Mouse (Mus musculus) ovary, postnatal 36 days (tissue): Measurements from ENCODE around the gene Tmem125.

Experiments used
- DNase-seq: peaks from one replicate; pipeline ENCODE4 v3.0.0; 2022; ENCODE audit warnings: low spot score, mixed read lengths

Tmem125 gene

DNA sequence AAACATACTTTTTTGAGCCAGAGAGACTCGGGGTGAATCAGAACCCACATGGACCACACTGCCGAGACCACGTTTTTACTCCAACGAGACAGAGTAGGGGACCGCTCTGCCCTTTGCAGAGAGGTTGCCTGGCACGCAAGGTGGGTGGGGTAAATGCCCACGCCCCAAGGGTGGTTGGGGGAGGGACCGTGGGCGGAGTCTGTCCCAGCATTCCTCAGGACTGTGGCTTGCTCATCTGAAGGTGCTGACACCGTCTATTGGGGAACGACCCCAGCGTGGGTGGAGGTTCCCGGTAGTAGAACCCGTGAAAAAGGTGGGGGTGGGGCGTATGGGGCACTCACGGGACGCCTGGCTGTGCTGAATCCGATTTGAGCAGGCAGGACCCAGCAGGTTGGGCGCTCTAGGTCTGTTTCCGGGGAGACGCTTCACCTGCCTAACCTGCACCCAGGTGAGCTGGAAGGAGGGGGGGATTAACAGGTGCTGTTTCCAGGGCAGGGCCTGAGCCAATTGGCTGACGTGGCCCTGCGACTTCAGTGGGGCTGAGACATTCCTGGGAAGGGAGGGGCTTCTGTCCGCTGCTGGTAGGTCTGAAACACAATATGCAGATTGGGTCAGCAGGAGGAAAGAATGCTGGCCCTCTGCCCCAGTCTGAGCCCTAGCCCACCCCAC is at the start of gene Tmem125:
TSS of gene Tmem125 (minus strand) at position 453 of the 669 bp plus-strand sequence.
- peak; percentile 75 for DNase-seq

DNA sequence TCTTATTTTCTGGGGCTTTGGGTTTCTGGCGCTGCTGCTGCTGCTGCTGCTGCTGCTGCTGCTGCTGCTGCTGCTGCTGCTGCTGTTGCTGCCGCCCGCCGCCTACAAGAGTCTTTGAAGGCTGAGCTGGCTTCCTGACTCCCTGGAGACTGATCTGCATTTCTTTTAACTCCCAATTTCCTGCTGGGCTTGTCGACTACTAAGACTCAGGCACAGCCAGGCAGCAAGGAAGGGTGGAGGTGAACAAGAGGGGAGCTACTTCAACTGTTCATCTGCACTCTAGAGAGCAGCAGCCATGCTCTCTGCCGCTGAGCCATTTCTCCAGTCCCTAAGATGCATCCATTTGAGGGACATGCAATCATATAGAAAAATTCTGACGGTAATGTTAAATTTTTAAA is 45.9 kb upstream of the Tmem125 start:
- DNase-seq: no peak

DNA sequence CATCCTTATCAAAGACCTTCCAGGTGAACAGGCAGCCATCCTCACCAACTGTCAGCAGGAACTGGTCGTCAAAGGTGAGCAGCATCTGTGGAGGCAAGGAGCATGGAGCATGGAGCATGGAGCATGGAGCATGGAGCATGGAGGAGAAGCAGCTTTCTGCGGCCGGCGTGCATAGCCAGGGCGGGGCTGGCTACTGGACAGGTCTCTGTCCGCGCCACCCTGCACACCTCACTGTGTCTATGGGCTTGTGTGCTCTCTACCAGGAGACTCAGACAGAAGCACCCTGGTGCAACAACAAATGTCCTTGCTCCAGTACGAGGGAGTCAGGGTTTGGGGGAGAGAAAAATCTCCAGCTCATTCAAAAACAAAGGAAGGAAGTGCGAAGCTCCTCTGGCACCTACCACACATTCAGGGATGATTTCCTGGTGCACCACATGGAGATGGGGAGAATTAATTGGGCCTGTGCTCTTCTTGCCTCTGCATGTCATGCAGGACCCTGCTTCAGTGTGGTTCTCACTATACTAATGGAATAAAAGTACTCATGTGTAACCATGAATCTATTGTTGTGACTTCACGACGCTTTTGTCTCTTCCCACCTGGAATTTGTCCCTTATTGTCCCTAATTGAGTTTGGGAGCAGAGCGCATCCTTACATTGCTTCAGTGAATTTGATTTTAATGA is 45.3 kb upstream of the Tmem125 start:
- DNase-seq: no peak

DNA sequence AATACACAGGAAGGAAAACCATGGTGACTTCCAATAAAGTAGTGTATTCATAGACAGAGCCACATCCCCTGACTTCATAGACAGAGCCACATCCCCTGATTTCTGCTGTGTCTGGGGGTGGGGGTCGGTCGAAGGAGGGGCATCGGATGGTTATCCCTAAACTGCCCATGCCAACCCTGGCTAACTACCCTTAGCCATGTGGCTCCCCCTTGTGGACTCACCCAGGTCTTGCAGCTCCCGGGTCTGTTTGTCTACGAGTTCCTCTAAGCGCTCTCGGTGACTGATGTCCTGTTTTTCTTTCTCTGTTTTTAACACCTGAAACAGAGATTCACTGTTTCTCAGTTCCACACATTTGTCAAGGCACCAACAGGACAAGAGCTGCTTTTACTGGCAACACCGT is 38.8 kb upstream of the Tmem125 start:
- no peak for DNase-seq

DNA sequence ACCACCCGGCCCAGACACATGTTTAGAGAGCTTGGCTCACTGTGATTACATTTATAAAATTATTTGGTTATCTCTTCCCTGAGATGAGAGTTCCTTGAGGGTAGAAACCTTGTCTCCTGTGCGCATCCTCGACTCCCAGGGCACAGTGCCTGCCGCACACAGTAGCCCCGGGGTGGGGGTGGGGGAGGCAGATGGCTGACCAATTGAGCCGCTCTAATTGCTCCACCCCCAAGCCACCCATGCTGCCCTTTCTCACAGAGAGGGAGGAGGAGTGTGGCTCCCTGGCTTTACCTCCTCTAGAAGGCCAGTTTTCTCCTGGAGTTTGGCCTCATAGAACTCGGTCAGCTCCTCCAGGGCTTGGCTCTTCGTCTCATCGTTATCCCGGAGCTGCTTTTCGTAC is 37.7 kb upstream of the Tmem125 start:
- no peak for DNase-seq

DNA sequence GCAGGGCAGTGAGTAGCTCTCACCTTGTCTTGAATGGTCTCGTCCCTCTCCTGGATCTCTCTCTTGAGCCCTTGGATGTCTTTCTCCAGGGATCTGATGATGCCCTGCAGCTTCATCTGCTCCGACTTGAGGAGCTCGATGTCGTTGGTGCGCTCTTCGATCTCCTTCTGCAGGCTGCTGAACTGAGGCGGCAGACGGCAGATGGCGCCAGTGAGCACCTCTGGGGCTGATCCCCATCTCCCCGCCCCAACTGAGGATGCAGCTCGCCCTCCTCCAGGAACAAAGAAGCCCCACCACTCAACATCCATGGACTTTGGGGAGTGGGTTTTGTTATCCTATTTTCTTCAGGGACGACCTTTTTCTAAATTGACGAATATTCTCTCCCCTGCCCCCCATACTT is 35.5 kb upstream of the Tmem125 start:
- DNase-seq: peak; percentile 32

DNA sequence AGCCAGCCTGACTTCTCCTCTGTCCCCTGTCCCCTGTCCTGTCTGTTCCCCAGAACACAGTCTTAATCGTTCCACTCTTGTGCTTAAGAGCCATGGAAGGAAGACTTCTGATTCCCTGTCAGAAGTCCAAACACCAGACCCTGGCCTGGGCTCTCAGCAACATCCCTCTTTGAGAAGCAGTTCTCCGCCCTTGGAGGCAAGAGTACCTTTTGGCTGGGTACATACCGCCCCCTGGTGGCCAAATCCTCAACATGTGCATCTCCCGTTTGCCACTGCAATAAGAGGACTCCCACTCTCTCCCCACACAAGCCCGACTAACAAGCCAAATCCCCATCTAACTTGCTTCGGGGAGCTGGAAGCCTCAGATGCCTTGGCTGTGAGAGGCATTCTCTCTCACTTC is 32.3 kb upstream of the Tmem125 start:
- peak; percentile 81 for DNase-seq

DNA sequence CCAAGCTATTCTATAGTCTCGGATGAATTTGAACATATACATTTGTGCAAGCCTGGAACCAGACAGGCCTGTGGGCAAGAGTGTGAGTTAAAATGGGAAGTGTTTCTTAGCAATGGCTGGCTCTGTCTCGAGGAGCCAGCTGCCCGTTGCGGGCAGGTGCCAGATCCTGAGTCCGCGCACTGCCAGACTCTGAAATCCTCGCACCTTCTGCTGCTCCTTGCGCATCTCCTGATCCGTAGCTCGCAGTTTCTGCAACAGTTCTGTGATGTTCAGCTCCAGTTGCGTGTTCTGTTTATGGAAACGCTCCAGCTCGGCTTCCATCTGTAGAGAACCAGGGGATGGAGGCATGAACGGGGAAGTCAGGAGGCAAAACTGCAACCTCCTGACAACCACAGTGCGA is 27.6 kb upstream of the Tmem125 start:
- no peak for DNase-seq

DNA sequence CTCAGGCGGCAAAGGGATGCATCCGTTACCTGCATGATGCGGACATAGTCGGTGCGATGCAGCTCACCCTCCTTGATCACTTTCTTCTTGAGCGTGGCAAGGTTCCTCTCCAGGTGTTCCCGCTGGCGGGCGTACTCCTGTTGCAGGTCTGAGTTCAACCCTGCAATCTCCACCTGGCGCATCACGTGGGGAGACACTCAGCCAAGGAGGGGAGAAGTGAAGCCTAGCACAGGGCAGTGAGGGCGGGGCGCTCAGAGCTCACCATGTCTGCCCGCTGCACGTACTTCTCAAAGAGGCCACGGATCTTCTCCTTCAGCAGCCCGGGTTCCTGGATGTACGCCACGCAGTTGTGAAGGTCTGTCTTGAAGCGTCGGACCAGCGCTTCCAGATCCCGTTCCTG is 25.5 kb upstream of the Tmem125 start:
- DNase-seq: no peak

DNA sequence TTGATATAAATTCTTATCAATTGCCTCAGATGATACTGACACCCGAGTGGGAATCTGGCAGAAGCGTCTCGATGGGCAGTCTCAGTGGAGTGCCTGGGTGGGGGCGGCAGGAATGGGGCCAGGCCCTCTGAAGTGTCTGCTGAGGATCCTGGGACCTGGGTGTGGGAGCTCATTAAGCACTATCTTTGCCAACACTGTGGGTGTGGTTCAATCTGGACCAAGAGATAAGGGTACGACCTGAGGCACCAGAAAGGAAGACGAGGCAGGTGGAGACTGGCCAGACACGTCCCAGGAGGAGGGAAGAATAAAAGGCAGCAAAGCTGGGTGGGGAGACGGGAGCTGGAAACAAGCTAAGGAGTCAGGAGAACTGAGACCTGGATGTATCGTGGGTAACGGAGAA is 24.9 kb upstream of the Tmem125 start:
- DNase-seq: no peak

DNA sequence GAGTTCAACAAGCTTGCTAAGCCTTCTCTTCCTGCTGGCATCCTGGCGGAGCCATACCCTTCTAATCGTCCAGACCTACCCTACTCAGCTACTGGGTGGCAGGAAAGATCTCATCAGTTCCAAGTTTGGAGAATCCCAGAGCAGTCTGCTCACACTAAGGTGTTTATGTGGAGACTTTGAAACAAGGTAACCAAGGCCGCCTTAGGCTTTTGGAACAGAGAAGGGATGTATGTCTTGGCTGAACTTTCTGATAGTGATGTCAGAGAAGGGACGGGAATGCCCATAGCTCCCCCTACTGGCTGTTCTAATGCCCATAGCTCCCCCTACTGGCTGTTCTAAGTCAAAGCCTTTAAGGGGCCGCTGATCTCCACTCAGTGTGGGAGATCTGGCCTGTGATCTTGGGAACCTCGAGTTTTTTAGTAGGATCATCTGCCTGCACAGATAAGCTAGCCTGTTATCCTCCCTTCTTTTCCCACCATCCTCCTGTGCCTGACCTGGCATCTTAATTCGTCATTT is 22.4 kb upstream of the Tmem125 start:
- DNase-seq: peak; percentile 41

DNA sequence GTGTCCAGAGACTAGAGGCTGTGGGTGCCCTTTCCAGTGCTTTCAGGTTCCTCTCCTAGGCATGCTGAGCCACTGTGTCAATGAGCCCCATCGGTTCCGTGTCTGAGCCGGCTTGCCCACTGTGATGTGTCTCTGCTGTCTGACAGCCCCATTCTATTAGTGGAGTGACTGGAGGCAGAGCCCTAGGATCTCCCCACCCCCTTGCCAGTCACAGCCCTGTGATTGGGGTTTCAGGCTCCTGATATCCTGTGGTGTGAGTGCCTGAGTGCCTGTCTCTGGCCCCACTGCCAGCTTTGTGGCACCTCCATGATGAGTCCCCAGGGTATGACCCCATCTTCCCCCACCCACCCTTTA is 21.1 kb upstream of the Tmem125 start:
- no peak for DNase-seq

DNA sequence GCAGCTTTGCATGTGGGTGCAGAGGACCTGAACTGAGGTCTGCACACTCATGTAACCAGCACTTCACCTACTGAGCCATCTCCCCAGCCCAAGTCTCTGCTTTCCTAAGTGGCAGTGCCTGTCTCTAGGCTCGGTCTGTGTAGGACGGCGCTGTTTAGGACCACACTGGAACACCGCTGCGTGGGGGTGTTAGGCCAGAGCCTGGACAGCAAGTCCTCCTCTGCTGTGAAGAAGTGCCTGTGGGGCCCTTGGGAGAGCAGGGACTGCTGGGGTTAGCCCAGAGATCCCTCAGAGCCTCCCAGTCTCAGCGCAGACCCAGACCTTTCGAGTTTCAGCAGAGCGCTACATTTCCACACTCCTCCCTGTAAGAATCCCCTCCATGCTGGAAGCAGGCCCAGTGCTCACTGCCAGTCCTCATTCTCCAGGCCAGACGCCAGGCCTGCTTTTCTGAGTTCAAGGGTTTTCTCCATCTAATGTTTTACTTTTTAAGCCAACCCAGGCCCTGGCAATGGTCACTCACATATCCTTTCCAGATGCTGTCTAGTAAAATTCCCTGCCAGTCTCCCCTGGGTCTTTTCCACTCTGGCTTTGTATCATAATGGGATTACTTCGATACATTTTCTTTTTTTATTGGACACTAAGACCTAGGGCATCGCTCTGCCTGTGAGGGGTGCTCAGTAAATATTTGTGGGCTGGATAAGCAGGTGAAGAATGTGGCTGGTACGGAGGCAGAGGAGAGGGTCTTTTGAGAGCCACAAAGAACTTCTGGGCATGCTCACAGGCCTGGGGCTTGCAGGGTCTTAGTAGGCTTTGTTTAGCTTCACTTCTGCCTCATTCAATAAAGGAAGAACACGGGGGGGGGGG is 20.4 kb upstream of the Tmem125 start:
- DNase-seq: no peak

DNA sequence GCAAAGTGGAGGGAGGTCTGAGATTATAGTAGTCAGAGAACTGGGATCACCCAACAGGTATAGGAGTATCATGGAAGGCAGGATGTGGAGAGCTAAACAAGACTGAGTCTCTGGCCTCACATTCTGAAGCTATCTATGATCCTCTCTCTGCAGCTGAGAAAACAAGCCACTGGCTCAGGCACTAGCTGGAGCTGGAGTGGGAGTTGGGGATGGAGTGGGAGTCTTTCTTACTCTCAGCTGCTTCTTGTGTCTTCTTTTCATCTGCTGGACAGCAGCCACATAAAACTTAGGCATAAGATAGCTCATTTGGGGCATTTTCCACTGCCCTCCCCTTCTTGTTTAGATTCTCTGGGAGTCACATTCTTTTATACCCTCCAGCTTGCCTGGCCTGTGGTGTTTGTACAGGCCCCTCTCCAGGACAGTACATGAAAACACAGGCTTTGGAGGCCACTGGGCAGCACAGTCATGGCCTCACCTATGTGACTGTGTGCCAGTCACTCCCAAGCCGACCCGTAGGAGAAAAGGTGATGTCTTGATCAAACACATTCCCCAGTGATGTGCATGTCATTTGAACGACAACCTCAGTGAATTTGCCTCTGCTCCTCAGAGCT is 9.3 kb upstream of the Tmem125 start:
- DNase-seq: no peak

DNA sequence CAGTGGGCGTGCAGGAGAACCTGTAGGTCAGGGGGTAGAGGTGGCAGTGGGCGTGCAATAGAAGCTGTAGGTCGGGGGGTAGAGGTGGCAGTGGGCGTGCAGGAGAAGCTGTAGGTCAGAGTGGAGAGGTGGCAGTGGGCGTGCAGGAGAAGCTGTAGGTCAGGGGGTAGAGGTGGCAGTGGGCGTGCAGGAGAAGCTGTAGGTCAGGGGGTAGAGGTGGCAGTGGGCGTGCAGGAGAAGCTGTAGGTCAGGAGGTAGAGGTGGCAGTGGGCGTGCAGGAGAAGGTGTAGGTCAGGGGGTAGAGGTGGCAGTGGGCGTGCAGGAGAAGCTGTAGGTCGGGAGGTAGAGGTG is 4.3 kb upstream of the Tmem125 start:
- peak; percentile 34 for DNase-seq

DNA sequence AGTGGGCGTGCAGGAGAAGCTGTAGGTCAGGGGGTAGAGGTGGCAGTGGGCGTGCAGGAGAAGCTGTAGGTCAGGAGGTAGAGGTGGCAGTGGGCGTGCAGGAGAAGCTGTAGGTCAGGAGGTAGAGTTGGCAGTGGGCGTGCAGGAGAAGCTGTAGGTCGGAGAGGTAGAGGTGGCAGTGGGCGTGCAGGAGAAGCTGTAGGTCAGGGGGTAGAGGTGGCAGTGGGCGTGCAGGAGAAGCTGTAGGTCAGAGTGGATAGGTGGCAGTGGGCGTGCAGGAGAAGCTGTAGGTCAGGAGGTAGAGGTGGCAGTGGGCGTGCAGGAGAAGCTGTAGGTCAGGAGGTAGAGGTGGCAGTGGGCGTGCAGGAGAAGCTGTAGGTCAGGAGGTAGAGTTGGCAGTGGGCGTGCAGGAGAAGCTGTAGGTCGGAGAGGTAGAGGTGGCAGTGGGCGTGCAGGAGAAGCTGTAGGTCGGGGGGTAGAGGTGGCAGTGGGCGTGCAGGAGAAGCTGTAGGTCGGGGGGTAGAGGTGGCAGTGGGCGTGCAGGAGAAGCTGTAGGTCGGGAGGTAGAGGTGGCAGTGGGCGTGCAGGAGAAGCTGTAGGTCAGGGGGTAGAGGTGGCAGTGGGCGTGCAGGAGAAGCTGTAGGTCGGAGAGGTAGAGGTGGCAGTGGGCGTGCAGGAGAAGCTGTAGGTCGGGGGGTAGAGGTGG is 3.7 kb upstream of the Tmem125 start:
- peak; percentile 73 for DNase-seq

DNA sequence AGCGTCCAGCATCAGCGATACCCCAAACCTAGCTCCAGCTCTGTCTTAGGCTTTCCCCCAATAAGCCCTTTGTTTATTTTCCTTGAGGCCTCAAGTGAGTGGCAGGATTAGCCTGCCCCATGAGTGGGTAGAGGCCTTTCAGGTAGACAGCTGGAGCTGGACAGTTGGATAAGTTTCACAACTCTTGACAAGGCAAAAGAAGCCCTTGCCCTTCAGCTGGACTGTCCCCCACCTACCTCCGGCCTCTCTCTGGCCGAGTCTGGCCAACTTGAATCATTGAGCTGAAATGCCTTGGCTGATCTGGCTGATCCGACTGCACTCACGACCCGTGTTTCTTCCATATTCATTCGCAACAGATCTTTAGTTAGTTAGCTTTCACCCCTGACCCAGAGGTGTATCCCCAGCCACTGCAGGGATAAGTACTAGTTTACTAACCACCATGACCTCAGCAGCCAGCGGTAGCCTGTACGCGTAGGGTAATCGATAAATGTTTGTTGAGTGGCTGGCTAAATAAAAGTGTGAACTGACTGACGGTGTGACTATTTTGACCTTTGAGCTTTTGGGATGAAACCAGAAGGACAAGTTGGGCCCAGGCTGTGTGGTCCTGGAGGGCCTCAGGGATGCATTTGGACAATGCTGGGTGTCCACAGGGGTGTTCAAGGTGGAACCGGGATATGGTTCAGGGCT is 740 bp upstream of the Tmem125 start:
- no peak for DNase-seq

DNA sequence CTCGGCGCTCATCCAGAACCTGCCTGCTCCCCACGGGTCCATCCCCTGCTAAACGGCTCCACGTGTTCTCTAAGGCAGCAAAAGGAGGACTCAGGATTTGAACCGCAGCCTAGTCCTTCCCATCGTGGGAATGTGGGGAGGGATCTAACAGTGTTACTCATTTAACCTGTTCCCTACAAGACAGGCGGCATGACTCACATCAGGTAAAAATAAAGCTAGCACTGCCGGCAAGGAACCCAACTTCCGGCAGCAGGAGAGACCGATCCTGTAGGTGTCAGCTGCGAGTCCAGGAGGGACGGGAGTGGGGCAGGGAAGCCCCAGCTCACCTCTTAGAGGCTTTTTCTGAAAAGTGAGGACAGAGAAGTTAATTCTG is 700 bp downstream of the Tmem125 start:
- DNase-seq: peak; percentile 19

DNA sequence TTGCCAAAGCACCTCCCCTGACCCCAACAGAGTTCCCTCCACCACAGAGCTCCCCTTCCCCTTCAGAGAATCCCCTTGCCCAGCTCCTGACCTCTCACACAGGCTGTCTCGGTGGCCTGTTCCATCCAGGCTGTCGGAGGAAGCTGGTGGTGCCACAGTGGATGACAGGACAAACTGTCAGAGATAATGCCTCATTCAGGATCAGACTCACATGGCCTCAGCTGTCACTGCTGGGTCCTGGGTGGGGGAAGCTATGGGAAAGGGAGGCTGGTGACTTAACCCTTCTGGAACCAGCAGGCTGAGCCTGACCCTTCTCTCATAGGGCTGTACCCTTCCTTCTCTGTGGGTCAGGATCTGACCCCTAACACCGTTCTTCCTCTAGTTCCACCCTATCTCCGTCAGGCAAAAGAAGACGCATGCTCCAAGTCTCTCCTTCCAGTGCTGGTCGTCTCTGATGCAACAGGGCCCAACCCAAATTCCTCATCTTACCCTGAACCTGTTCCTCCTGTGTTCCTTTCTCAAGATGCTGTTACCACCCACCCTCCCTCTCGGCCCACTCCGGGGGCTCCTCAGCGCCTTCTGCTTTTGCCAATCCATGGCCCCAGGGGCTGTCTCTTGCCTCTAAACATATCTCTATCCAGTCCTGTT is 1.2 kb downstream of the Tmem125 start:
- no peak for DNase-seq

DNA sequence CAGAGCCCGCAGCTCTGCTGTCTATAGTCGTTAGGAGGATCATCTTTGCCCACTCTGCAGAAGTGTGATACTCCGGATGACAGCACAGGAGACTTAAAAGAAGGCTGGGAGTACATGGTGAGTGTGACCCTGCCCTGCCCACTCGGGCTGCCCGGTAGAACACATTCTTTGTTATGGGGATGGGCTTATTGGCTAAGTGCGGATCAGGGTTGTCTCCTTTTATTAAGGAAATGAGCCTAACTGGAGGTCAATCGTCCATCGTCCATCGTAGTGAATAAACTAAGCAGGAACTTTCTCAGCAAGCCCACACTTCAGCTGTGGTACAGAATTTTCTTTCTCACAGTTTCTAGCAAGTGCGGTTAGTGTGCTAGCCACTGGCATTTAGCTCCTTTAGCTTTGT is 3.9 kb downstream of the Tmem125 start:
- DNase-seq: no peak

DNA sequence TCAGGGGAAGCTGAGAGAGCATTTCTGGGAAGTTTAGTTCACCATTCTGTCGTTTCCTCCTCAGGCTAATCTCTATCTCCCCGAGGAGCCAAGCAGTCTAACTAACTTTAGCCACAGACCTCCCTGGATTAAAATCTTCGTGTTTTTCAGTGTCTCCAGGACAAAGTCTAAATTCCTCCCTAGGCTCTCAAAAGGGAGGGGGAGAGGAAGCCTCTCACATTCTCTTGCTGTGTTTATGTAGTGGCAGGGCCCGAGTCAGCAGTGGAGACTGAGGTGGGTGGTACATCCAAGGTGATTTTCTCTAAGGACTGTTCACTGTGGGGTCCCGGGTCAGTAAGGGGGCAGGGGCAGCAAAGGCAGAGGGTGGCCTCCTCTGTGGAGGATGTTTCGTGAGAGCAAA is 6.0 kb downstream of the Tmem125 start:
- no peak for DNase-seq
